Mouse (Mus musculus): ENCODE measurements at regions not wholly inside any gene's neighbourhood (a gene's known extent, or its start where the extent isn't known, plus 50 kb on each side); places are given as distances from the start of the nearest gene placed in this dataset.

DNA sequence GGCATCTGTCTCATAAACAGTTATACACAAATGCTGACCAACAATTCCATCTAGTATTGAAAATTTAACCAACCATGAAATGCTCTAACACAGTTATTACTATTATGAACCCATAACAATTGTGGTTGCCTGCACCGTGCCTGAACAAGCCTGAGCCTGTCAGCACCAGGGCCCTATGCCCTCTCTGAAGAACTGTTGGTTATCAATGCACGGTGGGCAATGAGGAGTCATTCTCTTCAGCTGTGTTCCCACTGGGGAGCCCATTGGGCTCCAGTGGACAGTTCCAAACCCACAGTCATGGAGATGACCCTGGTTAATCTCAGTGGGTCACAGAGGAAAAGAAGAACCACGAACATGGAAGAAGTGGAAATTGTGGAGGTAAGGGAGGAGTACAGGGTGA is 126.5 kb upstream of the Nr5a2 start:
- Histone ChIP-seq H3K4me3 (ENCODE audit: insufficient read depth, low read length) (no peak overlapping the region), H3K27ac (ENCODE audit: insufficient read depth, low read length) (no peak overlapping the region), H3K4me1 (ENCODE audit: control insufficient read depth, insufficient read depth, low read length) (no peaks in the 10 kb centered on the region)
- TF ChIP-seq CTCF (IDR thresholded peaks at IDR 0.05; ENCODE audit: extremely low read depth, insufficient read depth, low read length) (no peak), POLR2A (IDR thresholded peaks at IDR 0.05; ENCODE audit: extremely low read depth, insufficient read depth, low read length) (no peak)

DNA sequence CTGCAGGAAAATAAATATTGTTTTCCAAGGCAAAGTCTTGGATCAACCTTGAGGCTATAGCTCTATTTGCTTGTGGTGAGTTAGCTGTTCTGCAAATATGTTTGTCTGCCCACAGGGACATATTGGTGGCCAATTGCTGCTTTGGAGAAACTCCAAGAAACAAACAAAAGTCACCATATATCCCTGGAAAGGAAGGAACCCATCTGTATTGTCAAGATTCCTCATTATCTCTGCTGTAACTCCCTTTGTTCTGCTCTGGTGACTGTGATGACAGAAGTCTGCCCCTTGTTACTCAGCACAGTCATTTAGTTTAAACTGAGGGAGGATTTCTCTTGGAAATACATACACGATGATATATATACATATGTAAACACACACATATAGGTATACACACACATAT is 123.3 kb upstream of the Nr5a2 start:
- H3K4me3 ChIP-seq (ENCODE audit: insufficient read depth, low read length) = no peak overlapping the region
- TF ChIP-seq POLR2A (IDR thresholded peaks at IDR 0.05; ENCODE audit: extremely low read depth, insufficient read depth, low read length) = no peak
- TF ChIP-seq CTCF (IDR thresholded peaks at IDR 0.05; ENCODE audit: extremely low read depth, insufficient read depth, low read length) = no peak

DNA sequence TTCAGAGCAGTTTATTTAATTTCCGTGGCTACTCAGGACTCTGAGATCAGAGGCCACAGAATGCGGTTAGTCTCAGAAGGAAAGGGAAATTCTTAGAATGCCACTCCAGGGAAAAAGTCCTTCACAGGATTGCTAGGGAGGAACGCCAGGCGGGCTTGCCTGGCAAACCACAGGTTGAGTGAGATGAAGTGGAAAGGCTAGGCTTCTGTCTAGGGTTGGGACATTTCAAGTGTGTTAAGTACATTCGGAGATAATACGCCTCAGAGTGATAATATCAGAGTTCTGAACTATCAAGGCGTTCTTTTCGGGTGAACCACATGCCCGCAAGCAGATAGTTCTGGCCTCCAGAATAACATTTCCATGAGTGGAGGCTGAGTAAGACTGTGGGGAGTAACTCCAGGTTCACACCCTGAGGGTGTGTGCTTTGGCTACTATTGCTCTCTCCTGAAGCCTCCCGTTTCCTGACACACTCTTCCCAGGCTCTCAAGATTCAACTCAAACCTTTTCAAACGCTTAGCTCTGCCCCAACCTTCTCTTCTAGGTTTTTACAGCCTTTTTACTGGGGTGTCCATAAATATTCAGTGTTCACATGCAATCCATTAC is 119.3 kb upstream of the Nr5a2 start:
- no peak for TF ChIP-seq POLR2A (IDR thresholded peaks at IDR 0.05; ENCODE audit: extremely low read depth, insufficient read depth, low read length)
- no peak for TF ChIP-seq CTCF (IDR thresholded peaks at IDR 0.05; ENCODE audit: extremely low read depth, insufficient read depth, low read length)
- no peaks in the 10 kb centered on the region for H3K4me1 ChIP-seq (ENCODE audit: control insufficient read depth, insufficient read depth, low read length)
- H3K27ac ChIP-seq (ENCODE audit: insufficient read depth, low read length) = no peak overlapping the region
- no peak overlapping the region for H3K4me3 ChIP-seq (ENCODE audit: insufficient read depth, low read length)

More for the DNA sequence above, 123.3 kb upstream of the Nr5a2 start:
- Histone ChIP-seq H3K4me1 (ENCODE audit: control insufficient read depth, insufficient read depth, low read length) (no peaks in the 10 kb centered on the region), H3K27ac (ENCODE audit: insufficient read depth, low read length) (no peak overlapping the region)

DNA sequence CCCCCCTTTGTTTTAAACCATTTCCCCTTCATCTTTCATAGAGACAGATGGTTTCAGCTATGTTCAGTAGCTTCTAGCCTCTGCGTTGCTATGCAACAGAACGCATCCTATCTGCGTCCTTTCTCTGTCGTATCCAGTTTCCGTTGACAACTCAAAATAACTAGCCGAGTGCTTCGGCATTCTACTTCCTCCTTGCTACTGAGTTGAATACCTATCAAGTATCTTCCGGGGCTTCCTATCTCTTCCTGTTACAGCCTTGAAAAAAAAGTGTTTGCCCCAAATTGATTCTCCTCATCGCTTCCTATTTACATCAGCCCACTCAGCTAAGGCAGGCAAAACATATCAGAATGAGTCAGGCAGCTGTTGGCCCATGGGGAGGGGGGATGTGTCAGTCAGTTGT is 114.5 kb upstream of the Nr5a2 start:
- TF ChIP-seq CTCF (IDR thresholded peaks at IDR 0.05; ENCODE audit: extremely low read depth, insufficient read depth, low read length) (no peak), POLR2A (IDR thresholded peaks at IDR 0.05; ENCODE audit: extremely low read depth, insufficient read depth, low read length) (no peak)
- no peak overlapping the region for H3K4me3 ChIP-seq (ENCODE audit: insufficient read depth, low read length)
- no peaks in the 10 kb centered on the region for H3K4me1 ChIP-seq (ENCODE audit: control insufficient read depth, insufficient read depth, low read length)
- H3K27ac ChIP-seq (ENCODE audit: insufficient read depth, low read length) = no peak overlapping the region

DNA sequence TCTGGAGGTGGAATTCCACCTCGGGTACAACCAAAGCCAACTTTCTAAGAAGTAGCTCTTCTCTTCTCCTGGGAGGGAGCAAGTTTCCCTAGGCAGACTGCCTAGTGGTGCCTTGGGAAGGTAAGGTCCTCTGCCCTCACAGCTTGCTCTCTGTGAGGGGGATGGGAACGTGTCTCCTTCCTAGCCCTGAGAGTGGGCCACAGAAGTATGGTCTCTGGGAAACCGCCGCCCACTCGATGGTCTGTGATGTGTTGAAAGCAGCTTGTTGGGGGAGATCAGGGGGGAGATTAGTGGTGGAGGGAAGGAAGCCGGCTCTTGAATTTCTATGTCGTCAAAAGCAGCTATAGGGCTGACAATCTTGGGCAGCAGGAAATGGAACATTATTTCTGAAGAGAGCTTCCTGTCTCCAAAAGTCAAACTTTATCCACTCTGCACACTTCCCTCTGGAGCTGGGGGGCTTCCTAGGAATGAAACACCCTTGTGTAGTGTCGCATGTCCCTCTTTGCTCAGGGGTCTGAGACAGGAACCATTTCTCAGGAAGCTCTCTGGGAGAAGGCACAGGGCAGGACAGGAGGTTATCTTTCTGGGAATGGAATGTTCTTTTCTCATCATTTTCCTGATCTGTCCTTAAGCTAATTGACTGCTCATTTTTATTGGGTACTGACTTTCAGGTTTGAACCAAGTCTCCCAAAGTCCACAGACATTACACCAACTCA is 113.8 kb upstream of the Nr5a2 start:
- no peak overlapping the region for H3K4me3 ChIP-seq (ENCODE audit: insufficient read depth, low read length)
- no peak for TF ChIP-seq POLR2A (IDR thresholded peaks at IDR 0.05; ENCODE audit: extremely low read depth, insufficient read depth, low read length)
- TF ChIP-seq CTCF (IDR thresholded peaks at IDR 0.05; ENCODE audit: extremely low read depth, insufficient read depth, low read length) = no peak
- H3K4me1 ChIP-seq (ENCODE audit: control insufficient read depth, insufficient read depth, low read length) = no peaks in the 10 kb centered on the region
- H3K27ac ChIP-seq (ENCODE audit: insufficient read depth, low read length) = no peak overlapping the region

DNA sequence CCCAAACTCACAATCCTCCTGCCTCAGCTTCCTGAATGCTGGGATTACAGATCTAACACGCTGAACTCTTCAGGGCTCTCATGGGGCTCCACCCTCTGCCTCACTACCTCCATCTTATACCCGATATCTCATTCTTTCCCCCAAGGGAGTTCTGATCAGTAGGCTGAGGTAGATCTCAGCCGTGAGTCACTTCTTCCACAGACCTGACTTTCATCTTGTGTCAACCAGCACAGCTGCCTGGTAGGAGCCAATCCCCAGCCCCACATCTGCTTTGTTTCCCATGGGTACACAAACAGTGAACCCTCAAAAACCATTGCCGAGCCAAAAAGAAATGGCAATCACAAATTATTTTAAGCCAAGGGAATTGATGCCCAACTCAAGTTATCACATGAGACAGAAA is 100.7 kb upstream of the Nr5a2 start:
- no peak for TF ChIP-seq POLR2A (IDR thresholded peaks at IDR 0.05; ENCODE audit: extremely low read depth, insufficient read depth, low read length)
- TF ChIP-seq CTCF (IDR thresholded peaks at IDR 0.05; ENCODE audit: extremely low read depth, insufficient read depth, low read length) = no peak
- Histone ChIP-seq H3K4me1 (ENCODE audit: control insufficient read depth, insufficient read depth, low read length) (no peaks in the 10 kb centered on the region), H3K27ac (ENCODE audit: insufficient read depth, low read length) (no peak overlapping the region), H3K4me3 (ENCODE audit: insufficient read depth, low read length) (no peak overlapping the region)

DNA sequence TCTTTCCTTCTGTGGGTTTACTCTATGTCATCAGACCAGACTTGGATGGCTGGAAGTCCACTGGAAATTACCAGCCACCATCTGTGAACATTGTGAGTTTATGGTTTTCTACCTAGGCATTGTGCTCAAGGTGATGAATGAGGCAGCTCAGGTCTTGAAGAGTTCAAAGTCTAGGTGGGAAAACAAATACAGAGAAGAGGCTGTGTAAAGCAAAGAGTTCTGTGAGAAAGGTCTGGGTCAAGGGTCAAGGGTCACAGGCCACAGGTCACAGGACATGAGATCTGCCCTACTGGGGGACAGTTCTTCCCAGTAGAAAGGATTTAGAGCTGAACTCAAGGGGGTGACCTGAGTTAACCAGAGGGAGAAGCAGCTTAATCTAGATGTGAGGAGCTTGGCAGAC is 92.9 kb upstream of the Nr5a2 start:
- no peaks in the 10 kb centered on the region for H3K4me1 ChIP-seq (ENCODE audit: control insufficient read depth, insufficient read depth, low read length)
- H3K27ac ChIP-seq (ENCODE audit: insufficient read depth, low read length) = no peak overlapping the region
- H3K4me3 ChIP-seq (ENCODE audit: insufficient read depth, low read length) = no peak overlapping the region
- TF ChIP-seq CTCF (IDR thresholded peaks at IDR 0.05; ENCODE audit: extremely low read depth, insufficient read depth, low read length) (no peak), POLR2A (IDR thresholded peaks at IDR 0.05; ENCODE audit: extremely low read depth, insufficient read depth, low read length) (no peak)

DNA sequence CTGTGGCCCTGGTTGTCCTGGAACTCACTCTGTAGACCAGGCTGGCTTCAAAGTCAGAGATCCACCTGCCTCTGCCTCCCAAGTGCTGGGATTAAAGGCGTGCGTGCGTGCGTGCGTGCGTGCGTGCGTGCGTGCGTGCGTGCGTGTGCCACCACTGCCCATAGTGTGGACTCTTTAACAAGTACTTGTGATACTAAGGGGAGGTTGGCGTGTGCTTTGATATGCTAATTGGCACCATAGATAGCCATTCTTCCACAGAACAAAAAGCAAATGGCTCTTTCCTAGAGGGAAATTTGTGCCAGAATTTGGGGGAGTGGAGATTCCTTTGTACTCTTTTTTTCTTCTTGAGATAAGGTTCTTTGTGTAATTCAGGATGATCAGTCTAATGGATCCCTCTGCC is 91.3 kb upstream of the Nr5a2 start:
- Histone ChIP-seq H3K4me1 (ENCODE audit: control insufficient read depth, insufficient read depth, low read length) (no peaks in the 10 kb centered on the region), H3K4me3 (ENCODE audit: insufficient read depth, low read length) (no peak overlapping the region), H3K27ac (ENCODE audit: insufficient read depth, low read length) (no peak overlapping the region)
- TF ChIP-seq CTCF (IDR thresholded peaks at IDR 0.05; ENCODE audit: extremely low read depth, insufficient read depth, low read length) = no peak
- no peak for TF ChIP-seq POLR2A (IDR thresholded peaks at IDR 0.05; ENCODE audit: extremely low read depth, insufficient read depth, low read length)

DNA sequence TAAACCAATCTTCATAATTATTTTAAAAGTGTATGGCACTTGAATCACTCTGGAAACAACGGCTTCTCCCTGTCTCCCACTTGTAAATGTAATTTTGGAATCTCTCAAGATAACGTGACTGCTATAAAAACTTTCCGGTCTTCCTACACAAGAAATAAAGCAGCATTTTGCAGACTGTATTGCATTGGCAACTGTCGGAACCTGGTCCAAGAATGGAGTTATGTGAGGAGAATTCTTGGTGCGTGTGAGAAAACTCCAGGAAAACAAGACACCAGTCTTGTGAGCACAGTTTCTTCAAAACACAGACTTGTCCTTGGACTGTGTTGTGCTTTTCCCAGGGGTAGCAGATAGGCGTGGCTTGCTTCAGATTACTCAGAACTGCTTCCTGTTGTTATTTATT is 83.8 kb upstream of the Nr5a2 start:
- TF ChIP-seq POLR2A (IDR thresholded peaks at IDR 0.05; ENCODE audit: extremely low read depth, insufficient read depth, low read length) (no peak), CTCF (IDR thresholded peaks at IDR 0.05; ENCODE audit: extremely low read depth, insufficient read depth, low read length) (no peak)
- H3K4me3 ChIP-seq (ENCODE audit: insufficient read depth, low read length) = no peak overlapping the region
- no peak overlapping the region for H3K27ac ChIP-seq (ENCODE audit: insufficient read depth, low read length)
- H3K4me1 ChIP-seq (ENCODE audit: control insufficient read depth, insufficient read depth, low read length) = no peaks in the 10 kb centered on the region

DNA sequence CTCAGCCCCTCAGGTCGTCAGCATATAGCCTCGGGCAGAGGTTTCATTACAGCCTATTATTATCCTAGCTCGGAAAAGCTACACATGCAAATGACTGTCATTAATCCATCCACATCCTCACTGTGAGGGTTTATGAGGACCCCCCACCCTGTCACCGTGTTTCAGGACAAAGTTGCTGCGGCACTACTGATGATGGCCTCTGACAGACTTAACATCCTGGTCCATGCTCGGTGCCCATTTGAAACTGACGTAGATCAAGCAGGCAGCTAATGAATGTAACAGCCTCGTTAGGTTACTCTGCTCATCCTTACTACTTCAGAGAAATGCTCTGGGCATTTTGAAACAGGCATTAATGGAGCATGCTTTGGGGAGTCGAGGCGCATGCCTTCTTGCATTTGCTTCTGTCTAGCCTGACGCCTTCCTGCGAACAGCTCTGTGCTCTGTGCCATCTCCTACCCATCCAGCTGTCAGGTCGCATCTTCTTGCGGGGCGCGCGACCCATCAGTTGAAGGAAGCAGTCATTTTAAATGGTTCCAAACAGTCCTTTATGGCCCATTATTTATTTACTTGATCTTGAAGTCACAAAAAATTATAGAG is 82.3 kb upstream of the Nr5a2 start:
- no peak overlapping the region for H3K27ac ChIP-seq (ENCODE audit: insufficient read depth, low read length)
- H3K4me1 ChIP-seq (ENCODE audit: control insufficient read depth, insufficient read depth, low read length) = no peaks in the 10 kb centered on the region
- TF ChIP-seq POLR2A (IDR thresholded peaks at IDR 0.05; ENCODE audit: extremely low read depth, insufficient read depth, low read length) (no peak), CTCF (IDR thresholded peaks at IDR 0.05; ENCODE audit: extremely low read depth, insufficient read depth, low read length) (no peak)
- H3K4me3 ChIP-seq (ENCODE audit: insufficient read depth, low read length) = no peak overlapping the region

All from cortical plate, adult 2 months (tissue).